Mouse (Mus musculus): Measurements from ENCODE around the gene Cpm. TPM values are rescaled to one million over a fixed set of nuclear protein-coding genes. Genes with fewer than 3 reads are reported as not detected.

The Cpm gene
- total RNA-seq, 4 experiments from 2014 or later = 7.6 to 8.4 (median 8.1) TPM

- no peak for DNase-seq (ENCODE audit: low spot score in 2 of 2)
Observed at GRCm38 (mm10) chr10:117619041-117619861, 10.0 kb upstream of the Cpm start.

- DNase-seq (ENCODE audit: low spot score in 2 of 2) = no peak
Observed at GRCm38 (mm10) chr10:117619862-117620179, 9.5 kb upstream of the Cpm start.

GRCm38 (mm10) chr10:117620530-117620929 lies 8.8 kb upstream of the Cpm start:
- no peak for DNase-seq (ENCODE audit: low spot score in 2 of 2)

- DNase-seq (ENCODE audit: low spot score in 2 of 2) = no peak
Observed at GRCm38 (mm10) chr10:117620934-117621501, 8.3 kb upstream of the Cpm start.

GRCm38 (mm10) chr10:117621616-117622533 lies 7.4 kb upstream of the Cpm start:
- no peak for DNase-seq (ENCODE audit: low spot score in 2 of 2)

- DNase-seq (ENCODE audit: low spot score in 2 of 2) = no peak
Observed at GRCm38 (mm10) chr10:117623358-117623757, 5.9 kb upstream of the Cpm start.

GRCm38 (mm10) chr10:117624222-117624621 lies 5.1 kb upstream of the Cpm start:
- DNase-seq (ENCODE audit: low spot score in 2 of 2) = no peak

GRCm38 (mm10) chr10:117624655-117625497 lies 4.4 kb upstream of the Cpm start:
- no peak for DNase-seq (ENCODE audit: low spot score in 2 of 2)

- DNase-seq (ENCODE audit: low spot score in 2 of 2) = no peak
Observed at GRCm38 (mm10) chr10:117625500-117626296, 3.6 kb upstream of the Cpm start.

GRCm38 (mm10) chr10:117626297-117626613 lies 3.0 kb upstream of the Cpm start:
- no peak for DNase-seq (ENCODE audit: low spot score in 2 of 2)

- DNase-seq (ENCODE audit: low spot score in 2 of 2) = no peak
Observed at GRCm38 (mm10) chr10:117626840-117627615, 2.3 kb upstream of the Cpm start.

- no peak for DNase-seq (ENCODE audit: low spot score in 2 of 2)
Observed at GRCm38 (mm10) chr10:117627616-117627930, 1.7 kb upstream of the Cpm start.

GRCm38 (mm10) chr10:117627949-117628348 lies 1.4 kb upstream of the Cpm start:
- DNase-seq (ENCODE audit: low spot score in 2 of 2) = no peak

GRCm38 (mm10) chr10:117628363-117629168 lies 734 bp upstream of the Cpm start:
- no peak for DNase-seq (ENCODE audit: low spot score in 2 of 2)

GRCm38 (mm10) chr10:117630176-117630575 lies 876 bp downstream of the Cpm start:
- DNase-seq (ENCODE audit: low spot score in 2 of 2) = no peak

GRCm38 (mm10) chr10:117630810-117631209 lies 1.5 kb downstream of the Cpm start:
- DNase-seq (ENCODE audit: low spot score in 2 of 2) = no peak

- DNase-seq (ENCODE audit: low spot score in 2 of 2) = no peak
Observed at GRCm38 (mm10) chr10:117631562-117632259, 2.4 kb downstream of the Cpm start.

GRCm38 (mm10) chr10:117632394-117632793 lies 3.1 kb downstream of the Cpm start:
- no peak for DNase-seq (ENCODE audit: low spot score in 2 of 2)
